Mouse (Mus musculus): ENCODE measurements around the gene Gpr156.

DNA sequence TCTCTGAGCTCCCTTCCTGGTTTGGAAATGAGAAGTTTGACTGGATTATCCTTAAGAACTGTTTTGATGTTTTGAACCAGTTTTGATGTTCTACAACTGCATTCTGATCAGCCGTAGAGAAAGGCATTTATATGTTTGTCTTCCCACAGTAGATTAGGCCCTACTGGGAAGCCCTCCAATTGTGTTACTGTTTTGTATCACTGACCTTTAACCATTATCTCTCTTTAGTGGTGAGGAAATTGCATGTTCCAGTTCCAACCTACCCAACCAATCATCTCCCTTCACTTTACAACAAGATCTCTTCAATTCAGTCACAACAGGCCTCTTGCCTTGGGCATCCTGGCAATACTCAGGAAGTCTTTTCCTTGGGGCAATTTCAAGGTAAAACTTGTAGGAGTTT lies 5.2 kb upstream of the Gpr156 start:
- no peak for TF ChIP-seq CTCF (IDR thresholded peaks at IDR 0.05)
- no peak for TF ChIP-seq EP300 (IDR thresholded peaks at IDR 0.05)

Data from lung, postnatal 0 days (tissue).